Mouse (Mus musculus) regulatory T cell (primary cell): Measurements from ENCODE around the gene Nes.

Source experiments
- in situ Hi-C: fragments of 300-600 bp; cut with MboI, MseI; formaldehyde crosslinking; loops from one replicate; pipeline ENCODE4 v1.15.1; 2025; ENCODE audit warnings: high pct_unique_total_duplicates

Gene Nes

DNA sequence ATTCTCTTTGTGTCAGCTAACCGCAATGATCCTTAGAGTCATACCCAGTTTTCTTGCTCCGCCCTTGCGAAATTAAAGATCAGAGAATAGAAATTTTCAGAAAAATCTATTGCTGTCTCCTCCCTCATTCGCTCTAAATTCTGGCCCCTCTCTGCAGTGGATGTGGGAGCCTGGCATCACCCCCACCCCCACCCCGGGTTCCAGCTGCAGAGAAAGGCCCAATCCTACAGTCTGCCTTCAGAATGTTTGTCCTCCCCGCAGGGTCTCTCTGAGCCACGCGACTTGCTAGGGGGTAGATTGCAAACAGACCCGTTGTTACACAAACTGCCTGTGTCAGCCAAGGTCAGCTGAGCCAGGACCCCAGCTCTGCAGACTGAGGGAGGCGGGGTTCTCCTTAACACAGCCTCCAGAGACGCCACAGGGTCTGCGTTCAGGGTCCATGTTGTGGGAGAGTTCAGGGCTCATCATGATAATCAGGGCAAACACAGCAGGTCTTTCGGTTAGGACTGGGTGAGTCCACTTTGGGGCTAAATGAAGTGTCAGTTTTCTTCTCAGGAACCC lies 20.8 kb upstream of the Nes start:
- in situ Hi-C loops: no loop called here

DNA sequence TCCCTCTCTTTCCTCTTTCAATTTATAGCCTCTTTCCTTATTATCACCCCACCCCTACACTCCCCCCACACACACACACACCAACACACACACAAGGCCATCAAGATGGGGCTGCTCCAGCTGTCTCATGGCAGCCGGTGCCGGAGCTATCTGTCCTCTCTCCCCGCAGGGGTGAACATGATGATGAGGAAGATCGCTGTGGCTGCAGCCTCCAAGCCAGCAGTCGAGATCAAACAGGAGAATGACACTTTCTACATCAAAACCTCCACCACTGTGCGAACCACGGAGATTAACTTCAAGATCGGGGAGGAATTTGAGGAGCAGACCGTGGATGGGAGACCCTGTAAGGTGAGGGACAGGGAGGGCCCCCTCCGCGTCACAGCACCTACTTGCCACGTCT lies 18.9 kb upstream of the Nes start:
- in situ Hi-C loops: no loop called here

DNA sequence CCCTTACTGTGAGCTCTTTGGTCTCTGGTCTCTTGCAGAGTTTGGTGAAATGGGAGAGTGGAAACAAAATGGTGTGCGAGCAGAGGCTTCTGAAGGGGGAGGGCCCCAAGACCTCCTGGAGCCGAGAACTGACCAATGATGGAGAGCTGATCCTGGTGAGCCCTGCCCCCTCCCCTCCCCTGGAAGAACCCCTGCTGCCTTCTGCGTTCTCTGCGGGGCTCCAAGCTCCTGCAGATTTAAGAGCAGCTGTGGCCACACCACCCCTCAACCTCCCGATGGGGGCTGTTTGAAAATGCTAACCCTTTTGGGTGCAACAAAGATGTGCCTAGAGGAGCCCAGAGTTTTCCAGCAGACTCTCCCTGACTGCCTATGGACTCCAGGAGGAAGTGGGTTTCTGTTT lies 18.4 kb upstream of the Nes start:
- in situ Hi-C loops: no loop called here

GRCm38 (mm10) chr3:87958056-87958455 lies 12.8 kb upstream of the Nes start:
- in situ Hi-C loops: no loop called here

DNA sequence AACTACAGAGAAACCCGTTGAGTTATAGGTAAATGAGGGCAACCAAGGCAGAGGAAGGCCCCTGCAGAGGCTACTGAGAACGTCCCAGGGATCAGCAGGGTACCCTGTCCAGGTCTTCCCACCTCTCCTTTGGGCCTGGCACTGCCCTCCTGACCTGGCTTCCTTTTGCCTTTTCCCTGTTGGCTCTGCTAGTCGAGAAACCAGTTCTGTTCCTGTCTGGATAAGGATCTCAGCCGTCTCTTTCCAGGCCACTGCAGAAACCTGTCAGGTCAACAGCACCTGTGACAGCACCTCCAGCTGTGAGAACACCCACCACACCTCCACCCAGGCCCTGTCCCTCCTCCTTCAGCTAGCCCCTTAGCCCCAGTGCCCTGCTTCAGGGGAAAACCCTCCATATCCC lies 12.4 kb upstream of the Nes start:
- in situ Hi-C loops: no loop called here

- in situ Hi-C loops: no loop called here
Measured at GRCm38 (mm10) chr3:87958967-87959366, 11.9 kb upstream of the Nes start.

DNA sequence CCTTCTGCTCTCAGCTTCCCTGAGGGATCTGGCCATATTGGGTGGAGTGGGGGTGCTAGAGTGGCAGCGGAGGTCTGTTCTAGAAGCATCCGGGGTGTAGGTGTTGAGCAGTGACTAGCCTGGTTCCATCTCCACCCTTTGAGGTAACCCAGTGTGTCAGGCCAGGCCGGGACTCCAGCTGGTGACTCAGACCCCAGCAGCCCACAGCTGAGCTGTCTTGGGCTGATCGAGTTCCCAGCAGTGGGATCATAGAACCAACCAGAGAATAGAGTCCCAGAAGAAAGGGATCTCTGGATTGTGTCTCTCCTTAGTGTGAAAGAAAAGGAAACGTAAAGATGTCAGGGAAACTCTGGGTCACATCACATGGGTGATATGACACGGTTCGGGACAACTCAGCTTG lies 11.5 kb upstream of the Nes start:
- in situ Hi-C loops: no loop called here

DNA sequence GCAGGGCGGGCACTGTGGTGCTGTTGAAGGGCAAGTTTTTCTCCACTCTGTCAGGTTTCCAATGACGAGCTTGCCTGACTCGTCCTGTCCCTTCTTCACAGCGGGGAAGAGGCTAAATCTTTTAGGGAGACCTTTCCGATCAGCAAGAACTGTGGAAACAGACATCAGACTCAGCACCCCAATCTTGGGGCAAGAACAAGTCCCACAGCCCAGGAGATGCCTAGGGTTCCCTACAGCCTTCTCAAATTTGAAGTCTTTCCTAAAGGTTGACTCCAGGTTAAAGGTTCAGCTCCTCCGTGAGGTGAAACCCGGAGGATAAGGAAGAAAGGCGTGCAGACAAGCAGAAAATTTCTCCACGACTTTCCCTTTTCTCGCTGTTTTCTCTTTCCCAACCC lies 10.7 kb upstream of the Nes start:
- in situ Hi-C loops: no loop called here

DNA sequence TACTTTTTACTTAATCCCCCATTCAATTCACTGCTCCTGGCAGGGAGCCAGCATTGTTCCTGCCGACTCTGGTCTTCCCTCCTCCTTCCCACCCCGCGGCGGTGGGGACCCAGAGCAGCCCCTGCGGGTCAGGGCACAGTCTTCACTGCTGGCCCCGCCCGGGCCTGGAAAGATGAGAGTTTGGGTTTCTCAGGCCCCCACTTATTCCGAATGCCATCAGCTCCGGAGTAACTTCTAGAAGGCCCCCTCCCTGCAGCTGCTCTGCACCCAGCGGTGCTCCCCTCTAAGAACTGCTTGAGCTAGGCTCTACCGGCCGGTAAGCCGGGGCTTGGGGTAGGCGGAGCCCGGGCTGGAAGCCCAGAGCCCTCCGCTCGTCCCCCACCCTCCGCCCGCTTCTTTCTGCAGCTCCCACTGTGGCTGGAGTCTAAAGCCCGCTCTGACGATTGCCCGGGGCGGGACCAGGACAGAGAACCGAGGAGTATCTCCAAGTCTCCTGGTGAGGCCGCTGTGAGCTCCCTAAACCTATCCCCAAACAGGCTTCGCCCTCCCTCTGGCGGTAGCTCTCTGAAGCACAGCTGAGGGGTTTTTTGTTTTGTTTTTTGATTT lies 10.2 kb upstream of the Nes start:
- in situ Hi-C loops: no loop called here

DNA sequence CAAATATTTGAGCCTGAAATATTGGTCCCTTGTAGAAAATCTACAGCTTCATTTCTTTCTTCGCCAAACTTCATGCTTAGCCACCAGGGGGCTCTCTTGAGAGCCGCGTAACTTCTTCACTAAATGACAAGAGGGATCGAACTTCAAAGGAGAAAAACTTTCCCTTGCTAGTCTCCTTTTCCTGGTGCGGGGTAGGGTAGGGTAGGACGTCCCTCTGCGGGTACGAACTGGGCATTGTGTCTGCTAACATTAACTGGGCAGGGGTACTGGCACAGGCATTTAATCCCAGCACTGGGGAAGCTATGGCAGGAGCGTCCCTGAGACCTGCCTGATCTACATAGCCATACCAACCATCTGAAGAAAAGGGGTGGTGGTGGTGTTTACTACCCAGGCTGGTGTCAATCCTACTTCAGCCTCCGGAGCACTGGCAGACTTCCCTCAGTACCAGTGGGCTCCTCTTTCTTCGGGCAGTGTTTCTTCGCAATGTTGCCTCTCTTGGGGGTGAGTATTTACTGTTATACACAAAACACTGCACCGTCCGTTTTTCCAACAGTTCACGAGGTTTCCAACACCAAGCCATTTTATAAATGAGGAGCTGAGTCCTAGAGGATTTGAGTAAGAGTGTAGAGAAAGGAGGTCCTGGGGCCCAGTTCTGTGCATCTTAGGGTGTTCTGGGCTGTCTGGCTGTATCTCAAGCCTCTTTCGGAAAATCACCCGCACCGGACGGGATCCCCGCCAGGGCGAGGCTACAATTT lies 517 bp upstream of the Nes start:
- in situ Hi-C loops: no loop called here

GRCm38 (mm10) chr3:87971489-87972202 lies 768 bp downstream of the Nes start:
- in situ Hi-C loops: no loop called here

- in situ Hi-C loops: no loop called here
Measured at GRCm38 (mm10) chr3:87972203-87972664, 1.4 kb downstream of the Nes start.

GRCm38 (mm10) chr3:87972776-87973175 lies 1.9 kb downstream of the Nes start:
- in situ Hi-C loops: no loop called here

DNA sequence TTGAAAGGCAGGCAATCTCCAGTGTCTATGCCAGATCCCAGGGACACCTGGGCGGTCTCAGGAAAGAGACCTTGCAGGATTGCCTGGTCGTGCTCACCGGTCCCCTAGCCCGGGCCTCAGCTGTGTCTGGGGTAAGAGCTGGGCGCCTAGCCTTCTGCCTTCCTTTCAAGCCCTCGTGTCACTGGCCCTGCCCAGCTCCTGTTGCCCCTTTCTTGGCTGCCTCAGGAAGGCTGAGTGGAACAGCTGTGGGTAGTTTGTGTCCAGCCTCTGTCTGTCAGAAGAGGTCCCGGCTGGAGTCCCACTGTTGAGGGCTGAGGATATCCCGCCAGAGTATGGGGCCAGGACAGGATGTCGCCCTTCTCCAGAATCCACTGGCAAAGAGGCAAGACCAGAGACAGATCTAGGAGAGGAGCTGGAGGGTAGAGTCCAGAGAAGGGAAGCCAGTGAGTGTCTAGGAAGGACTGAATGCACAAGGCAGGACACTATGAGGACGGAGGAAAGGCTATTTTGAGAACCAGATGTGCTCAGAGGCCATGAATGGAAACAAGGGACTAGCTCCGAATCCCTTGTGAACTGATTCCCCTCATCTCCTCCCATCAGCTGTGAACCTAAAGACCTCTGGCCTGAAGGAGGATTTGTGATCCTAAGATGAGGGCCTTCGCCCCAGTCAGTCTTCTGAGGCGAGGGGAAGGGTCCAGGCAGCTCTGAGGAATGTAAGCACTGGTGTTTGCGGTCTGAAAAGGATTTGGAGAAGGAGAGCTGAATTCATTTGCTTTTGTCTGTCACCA lies 2.9 kb downstream of the Nes start:
- in situ Hi-C loops: no loop called here

DNA sequence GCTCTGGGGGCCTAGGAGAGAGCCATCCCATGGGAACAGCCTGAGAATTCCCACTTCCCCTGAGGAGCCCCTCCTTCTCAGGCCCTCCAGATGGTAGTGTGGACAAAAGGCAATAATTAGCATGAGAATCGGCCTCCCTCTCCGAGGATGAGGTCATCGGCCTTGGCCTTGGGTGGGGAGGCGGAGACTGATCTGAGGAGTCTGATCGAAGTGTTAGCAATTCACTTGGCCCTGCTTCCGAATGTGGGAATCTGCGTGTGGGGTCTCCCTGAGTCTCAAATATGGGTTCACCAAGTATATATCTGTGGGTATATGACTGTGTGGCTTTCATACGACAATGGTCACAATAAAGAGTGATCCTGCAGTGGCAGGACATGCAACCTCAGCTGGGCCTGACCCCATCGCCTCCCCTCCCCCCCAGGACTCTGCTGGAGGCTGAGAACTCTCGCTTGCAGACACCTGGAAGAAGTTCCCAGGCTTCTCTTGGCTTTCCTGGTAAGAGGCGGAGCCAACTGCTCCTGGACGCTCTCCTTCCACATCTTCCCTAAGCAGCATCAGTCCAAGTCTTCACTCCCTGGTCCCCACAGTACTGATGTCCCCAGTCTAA lies 3.6 kb downstream of the Nes start:
- in situ Hi-C loops: no loop called here

DNA sequence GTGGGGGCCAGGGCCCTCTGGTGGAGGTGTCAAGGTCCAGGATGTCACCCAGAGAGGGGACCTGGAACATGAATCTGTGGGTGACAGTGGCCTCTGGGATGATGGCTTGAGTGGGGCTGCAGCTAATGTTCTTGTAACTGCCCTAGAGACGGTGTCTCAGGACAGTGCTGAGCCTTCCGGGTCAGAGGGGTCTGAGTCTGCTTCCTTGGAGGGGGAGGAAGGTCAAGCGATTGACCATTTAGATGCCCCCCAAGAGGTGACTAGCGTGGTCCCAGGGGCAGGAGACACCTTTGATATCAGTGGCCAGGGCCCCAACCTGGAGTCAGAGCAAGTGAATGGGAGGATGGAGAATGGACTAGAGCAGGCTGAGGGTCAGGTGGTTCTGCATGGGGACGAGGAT lies 8.6 kb downstream of the Nes start:
- in situ Hi-C loops: no loop called here

DNA sequence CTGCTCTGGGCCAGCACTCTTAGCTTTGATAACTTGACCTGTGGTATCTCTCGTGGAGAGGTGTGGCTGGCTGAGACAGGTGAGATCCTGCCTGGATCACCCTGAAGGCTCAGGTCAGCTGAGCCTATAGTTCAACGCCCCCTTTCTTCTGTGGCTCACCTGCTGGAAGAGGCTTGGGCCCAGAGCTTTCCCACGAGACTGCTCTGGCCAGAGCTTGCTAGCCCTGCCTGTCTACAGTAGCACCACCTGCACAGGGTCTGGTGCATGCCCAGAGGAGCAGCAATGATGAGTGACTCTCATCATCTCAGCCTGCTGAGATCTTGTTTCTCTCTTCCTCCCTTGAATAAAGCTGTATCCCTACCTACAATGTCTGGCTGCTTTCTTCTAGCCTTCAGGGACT lies 9.2 kb downstream of the Nes start:
- in situ Hi-C loops: no loop called here

DNA sequence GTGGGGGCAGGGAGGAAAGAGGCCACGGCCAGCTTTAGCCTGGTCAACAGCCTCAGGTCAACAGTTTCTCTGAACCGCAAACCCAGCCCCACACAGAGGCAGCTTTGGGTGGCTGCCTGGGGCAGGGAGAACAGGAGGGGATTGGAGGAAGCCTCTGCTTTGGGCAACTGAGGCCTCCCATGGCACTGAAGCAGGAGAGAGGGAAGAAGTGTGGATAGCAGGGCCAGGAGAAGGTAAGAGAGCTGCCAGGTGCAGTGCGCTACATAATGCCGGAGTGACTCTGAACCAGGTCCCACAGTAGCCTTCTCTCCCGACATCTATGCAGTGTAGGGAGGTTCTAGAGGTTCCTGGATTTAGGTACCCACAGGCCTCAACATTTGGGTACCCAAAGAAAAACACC lies 9.8 kb downstream of the Nes start:
- in situ Hi-C loops: no loop called here

DNA sequence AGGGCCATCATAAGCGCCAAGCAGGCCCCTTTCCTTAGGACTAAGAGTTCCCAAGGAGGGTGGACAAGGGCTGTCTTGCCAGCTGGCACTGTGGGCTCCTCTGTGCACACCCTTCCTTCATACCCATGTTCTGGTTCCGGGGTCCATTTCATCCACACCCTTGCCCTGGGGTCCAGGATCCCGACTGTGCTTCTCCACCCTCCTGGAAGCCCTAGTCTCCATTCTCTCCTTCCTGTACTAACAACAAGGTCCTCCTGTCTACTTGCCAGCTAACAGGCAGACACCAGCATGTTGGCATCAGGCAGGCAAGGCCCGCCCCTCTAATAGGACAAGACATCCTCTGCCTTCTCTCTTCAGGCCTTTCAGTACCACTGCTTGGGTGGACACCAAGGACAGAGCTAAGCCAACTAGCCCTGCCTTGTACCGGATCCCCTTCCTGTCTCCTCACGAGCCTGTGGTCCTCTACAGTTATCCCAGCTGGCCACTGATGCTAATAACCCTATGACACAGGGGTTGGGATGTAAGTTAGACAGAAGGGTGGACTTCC lies 10.4 kb downstream of the Nes start:
- in situ Hi-C loops: no loop called here

DNA sequence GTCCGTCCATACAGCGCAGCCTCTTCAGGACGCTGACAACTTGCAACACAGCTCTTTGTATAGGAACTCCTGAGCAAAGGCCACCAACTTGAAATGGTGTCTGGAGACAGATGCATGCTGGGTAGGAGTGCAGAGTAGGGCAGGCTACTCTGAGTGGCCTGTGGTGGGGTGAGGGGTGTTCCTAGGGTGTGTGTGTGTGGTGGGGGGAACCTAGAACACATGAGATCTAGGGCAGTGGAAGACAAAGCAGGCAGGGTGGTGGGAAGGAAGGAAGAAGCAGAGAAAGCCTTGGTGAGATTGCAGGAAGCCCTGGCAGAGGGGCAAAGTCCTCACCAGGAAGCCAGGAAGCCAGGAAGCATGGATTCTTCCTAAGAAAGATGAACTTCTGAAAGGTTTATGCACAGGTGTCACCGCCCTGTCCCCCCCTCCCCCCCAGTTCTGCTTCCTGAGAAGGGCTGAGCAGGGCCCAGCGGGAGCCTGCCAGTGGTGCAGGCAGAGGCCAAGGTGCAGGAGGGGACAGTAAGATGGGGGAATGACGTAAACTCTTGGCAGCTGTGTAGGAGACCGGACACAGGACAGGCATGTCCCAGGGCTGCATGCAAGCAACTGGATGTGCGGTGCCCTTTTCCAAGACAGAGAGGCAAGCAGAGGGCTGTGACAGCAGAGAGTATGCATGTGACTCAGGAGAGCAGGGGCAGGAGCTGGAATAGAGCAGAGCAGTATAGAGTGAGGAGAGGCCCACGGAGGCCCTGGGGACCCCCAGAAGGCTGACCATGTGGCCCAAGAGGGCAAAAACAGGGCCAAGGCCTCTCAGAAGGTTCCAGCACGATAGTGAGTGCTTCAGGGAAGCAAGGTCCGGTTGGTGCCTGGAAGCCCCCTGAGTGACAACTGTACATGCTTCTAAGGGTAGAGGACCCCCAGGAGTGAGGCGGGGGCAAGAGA lies 11.3 kb downstream of the Nes start:
- in situ Hi-C loops: no loop called here
